Comparison of ENCODE assay signal across 9 mouse cellular contexts in genomic region chr7:123524218-123524861, GRCm38 (mm10). TPM values are rescaled to one million over a fixed set of nuclear protein-coding genes. Genes with fewer than 3 reads are reported as not detected.
A peak's percentile ranks its signal among the peaks of the same experiment; 100 is the strongest.
DNase-seq lines count a peak whose midpoint lies in the region; ATAC-seq and TF ChIP-seq lines count a peak whose summit lies in the region.
"Had no signal": no experiment of that assay in that cellular context is flagged by ENCODE, and none has a peak within 500 bp of the region (broad histone marks: within the 10 kb centered on the region; RNA-seq: fewer than 3 reads in every experiment).

No protein-coding gene starts in this region.

- no peaks in the 10 kb centered on the region for H3K36me3 ChIP-seq in liver, embryonic 12.5 days
- H3K36me3 ChIP-seq in forebrain, embryonic 16.5 days (ENCODE audit: control insufficient read depth, insufficient read depth): no peaks in the 10 kb centered on the region
- H3K36me3 ChIP-seq in hindbrain, postnatal 0 days (ENCODE audit: insufficient read depth, low read length): no peaks in the 10 kb centered on the region
- no peaks in the 10 kb centered on the region for H3K36me3 ChIP-seq in midbrain, embryonic 13.5 days

- no peak overlapping the region for H3K4me2 ChIP-seq in liver, embryonic 12.5 days
- no peak overlapping the region for H3K4me2 ChIP-seq in forebrain, embryonic 16.5 days (ENCODE audit: low read length)
- no peak overlapping the region for H3K4me2 ChIP-seq in hindbrain, postnatal 0 days (ENCODE audit: low read depth, low read length)
- peak overlapping the region; percentile 17; the same call in 1 of the 2 replicates for H3K4me2 ChIP-seq in midbrain, embryonic 13.5 days (replicated peaks)

- no peak overlapping the region for H3K4me3 ChIP-seq in liver, embryonic 12.5 days
- no peak overlapping the region for H3K4me3 ChIP-seq in forebrain, embryonic 16.5 days (replicated peaks; ENCODE audit: low read length)
- H3K4me3 ChIP-seq in hindbrain, postnatal 0 days (ENCODE audit: low read length): no peak overlapping the region
- H3K4me3 ChIP-seq in midbrain, embryonic 13.5 days (replicated peaks): no peak overlapping the region

- peak; percentile 93 for TF ChIP-seq CTCF in hindbrain, postnatal 0 days (IDR thresholded peaks at IDR 0.05; ENCODE audit: low read depth)

- H3K27ac ChIP-seq in liver, embryonic 12.5 days: no peak overlapping the region
- no peak overlapping the region for H3K27ac ChIP-seq in forebrain, embryonic 16.5 days (ENCODE audit: low read length)
- no peak overlapping the region for H3K27ac ChIP-seq in hindbrain, postnatal 0 days
- no peak overlapping the region for H3K27ac ChIP-seq in midbrain, embryonic 13.5 days

- WGBS in liver, embryonic 12.5 days (ENCODE audit: insufficient replicate concordance): 22% methylated on average over 8 of the region's 8 CpGs
- WGBS in forebrain, embryonic 16.5 days: 22% methylated on average over 8 of the region's 8 CpGs
- WGBS in hindbrain, postnatal 0 days: 20% methylated on average over 8 of the region's 8 CpGs
- 19% methylated on average over 8 of the region's 8 CpGs for WGBS in midbrain, embryonic 13.5 days

- no peak overlapping the region for H3K9ac ChIP-seq in liver, embryonic 12.5 days
- H3K9ac ChIP-seq in forebrain, embryonic 16.5 days (replicated peaks; ENCODE audit: low read depth, low read length): no peak overlapping the region
- H3K9ac ChIP-seq in hindbrain, postnatal 0 days (replicated peaks; ENCODE audit: low read length): no peak overlapping the region
- no peak overlapping the region for H3K9ac ChIP-seq in midbrain, embryonic 13.5 days (replicated peaks)

- H3K4me1 ChIP-seq in liver, embryonic 12.5 days: no peaks in the 10 kb centered on the region
- no peaks in the 10 kb centered on the region; the same call in 1 of the 2 replicates for H3K4me1 ChIP-seq in forebrain, embryonic 16.5 days (replicated peaks; ENCODE audit: control insufficient read depth, insufficient read depth, low read length)
- no peaks in the 10 kb centered on the region for H3K4me1 ChIP-seq in hindbrain, postnatal 0 days (ENCODE audit: insufficient read depth, low read length)
- no peaks in the 10 kb centered on the region for H3K4me1 ChIP-seq in midbrain, embryonic 13.5 days (replicated peaks)

- ATAC-seq in liver, embryonic 12.5 days: no peak
- peak; percentile 54 for ATAC-seq in forebrain, embryonic 16.5 days
- ATAC-seq in hindbrain, postnatal 0 days: 0 out of 2 replicates have a peak, but pooled peaks have one; percentile 27
- ATAC-seq in midbrain, embryonic 13.5 days: peak; percentile 69

- peak; percentile 58 for DNase-seq in liver
- peak; percentile 61 for DNase-seq in cerebellum, adult 11 months
- peak; percentile 91 for DNase-seq in hindbrain, postnatal 0 days (ENCODE audit: low spot score)
- peak; percentile 73 to 75 for DNase-seq in left cerebral cortex, postnatal 10 days (ENCODE audit: extremely low spot score in 1 of 2, low spot score in 2 of 2)
- DNase-seq in thymus, postnatal 14 days: peak; percentile 5

- no peaks in the 10 kb centered on the region for H3K9me3 ChIP-seq in liver, embryonic 12.5 days (replicated peaks)
- no peaks in the 10 kb centered on the region for H3K9me3 ChIP-seq in forebrain, embryonic 16.5 days (ENCODE audit: control insufficient read depth, low read length)
- H3K9me3 ChIP-seq in hindbrain, postnatal 0 days (ENCODE audit: low read length): no peaks in the 10 kb centered on the region
- H3K9me3 ChIP-seq in midbrain, embryonic 13.5 days: no peaks in the 10 kb centered on the region

- H3K27me3 ChIP-seq in liver, embryonic 12.5 days (replicated peaks): no peaks in the 10 kb centered on the region
- no peaks in the 10 kb centered on the region for H3K27me3 ChIP-seq in forebrain, embryonic 16.5 days (replicated peaks; ENCODE audit: control insufficient read depth, insufficient read depth, low read length)
- no peaks in the 10 kb centered on the region for H3K27me3 ChIP-seq in hindbrain, postnatal 0 days (ENCODE audit: insufficient read depth, low read length)
- H3K27me3 ChIP-seq in midbrain, embryonic 13.5 days: no peaks in the 10 kb centered on the region

- intact Hi-C loops in left cerebral cortex, postnatal 10 days (cut with DNase I): loop anchor here (5.0 to 10.0 kb wide), 5 partner anchors 460 to 1868 kb away; partner anchors contain the start of gene Hs3st4

RNA-seq across cellular contexts. Expression of gene Zkscan2, which starts 24.1 kb away (rescaled TPM):
- 0.48 and 0.59 TPM in 2 replicates for polyA plus RNA-seq in liver, embryonic 12.5 days (2016; fragmentation: Nextera tagmentation; extraction: Ambion mirVana)
- 10.0 and 12.8 TPM in 2 replicates for polyA plus RNA-seq in forebrain, embryonic 16.5 days (2015; fragmentation: Nextera tagmentation; extraction: Ambion mirVana)
- total RNA-seq in hindbrain, postnatal 0 days (2014; rRNA removed): 14.4 and 18.6 TPM in 2 replicates
- 8.0 and 8.3 TPM in 2 replicates for polyA plus RNA-seq in hindbrain, postnatal 0 days (2015; fragmentation: Nextera tagmentation; extraction: Ambion mirVana)
- total RNA-seq in left cerebral cortex, postnatal 10 days (2021): 10 to 100 TPM; 25.6 to 26.4 TPM
- polyA plus RNA-seq in midbrain, embryonic 13.5 days (2015; fragmentation: Nextera tagmentation; extraction: Ambion mirVana): 14.1 and 15.1 TPM in 2 replicates
- total RNA-seq: neutrophil, adult 5-6 weeks had no signal

Comparison
In these comparisons a context has a peak if more than half of its experiments do, and no peak if none do; other contexts are left out.
1. DNase-seq: peak in every context shown above with its lines; median percentile 91 in hindbrain, postnatal 0 days; 74 in left cerebral cortex, postnatal 10 days; 61 in cerebellum, adult 11 months; 58 in liver; 5 in thymus, postnatal 14 days.